Mouse (Mus musculus) forebrain, postnatal 0 days (tissue): ENCODE measurements around the gene Usp34. TPM values are rescaled to one million over a fixed set of nuclear protein-coding genes. Genes with fewer than 3 reads are reported as not detected.
A peak's percentile ranks its signal among the peaks of the same experiment; 100 is the strongest.

ENCODE experiments used
- ATAC-seq: fragments of 200-750 bp; cut with Nextera tagmentation; 2 replicates; pipeline ENCODE4 v1.8.0; 2017; ENCODE audit warnings: mild to moderate bottlenecking, moderate library complexity
- DNase-seq: peaks from one replicate; pipeline ENCODE4 v3.0.0-alpha.2; 2015
- H3K27ac ChIP-seq: fragments of 300-500 bp; sonication (generic); 2 replicates; pipeline ENCODE4 v1.5.1; 2014; ENCODE audit warnings: low read depth, mild to moderate bottlenecking, antibody characterized with exemption, low read length, moderate library complexity, mixed read lengths
- H3K27me3 ChIP-seq: fragments of 300-500 bp; sonication (generic); 2 replicates; pipeline ENCODE4 v1.6.1; 2014; ENCODE audit warnings: mild to moderate bottlenecking, low read length, mixed read lengths; ENCODE audit not compliant: insufficient read depth
- H3K36me3 ChIP-seq: fragments of 300-500 bp; sonication (generic); 2 replicates; pipeline ENCODE4 v1.6.1; 2014; ENCODE audit warnings: mild to moderate bottlenecking, moderate library complexity; ENCODE audit not compliant: insufficient read depth
- H3K4me1 ChIP-seq: fragments of 300-500 bp; sonication (generic); 2 replicates; pipeline ENCODE4 v1.6.1; 2014; ENCODE audit warnings: antibody characterized with exemption; ENCODE audit not compliant: insufficient read depth
- H3K4me2 ChIP-seq: fragments of 300-500 bp; sonication (generic); 2 replicates; pipeline ENCODE4 v1.6.1; 2014; ENCODE audit warnings: low read depth, mild to moderate bottlenecking, moderate library complexity
- H3K4me3 ChIP-seq: fragments of 300-500 bp; sonication (generic); 2 replicates; pipeline ENCODE4 v1.5.1; 2014; ENCODE audit warnings: low read depth, low read length, mixed read lengths
- H3K9ac ChIP-seq: fragments of 300-500 bp; sonication (generic); 2 replicates; pipeline ENCODE4 v1.6.1; 2014; ENCODE audit warnings: mild to moderate bottlenecking
- H3K9me3 ChIP-seq: fragments of 300-500 bp; sonication (generic); 2 replicates; pipeline ENCODE4 v1.6.1; 2016; ENCODE audit warnings: low read length
- CTCF ChIP-seq: sonication (generic); IDR thresholded peaks from 2 replicates; pipeline ENCODE4 v1.5.1; 2016; ENCODE audit warnings: antibody characterized with exemption, control low read depth, low read depth
- WGBS: fragments of 180-500 bp; shearing (Covaris S2); extraction: QIAGEN DNeasy Blood & Tissue Kit; methylation state at CpG from one replicate; pipeline ENCODE4 v1.1.7; 2014; 5-methylcytosine and 5-hydroxymethylcytosine counted together
- polyA plus RNA-seq: library from polyadenylated mRNA; unstranded; fragments of >200 nt; fragmentation: Nextera tagmentation; extraction: Ambion mirVana; gene quantifications from 2 replicates; pipeline ENCODE4 v1.2.1, GENCODE M21; 2015
- total RNA-seq: library from RNA; depleted of rRNA; stranded (reverse); fragments of >200 nt; gene quantifications from 2 replicates; pipeline ENCODE4 v1.2.3, GENCODE M21; 2014; rRNA removed

Usp34 gene
- total RNA-seq (94.0 and 126 TPM in 2 replicates), polyA plus RNA-seq (18.5 and 24.5 TPM in 2 replicates)

- 0 out of 2 replicates have a peak, but pooled peaks cover 5% of the 10 kb centered on the region for H3K4me1 ChIP-seq
- H3K27ac ChIP-seq, result peak within 1 kb of the TSS; percentile 99
- no peaks in the 10 kb centered on the region for H3K9me3 ChIP-seq
- H3K36me3 ChIP-seq, result no peaks in the 10 kb centered on the region
- DNase-seq (peak; percentile 32), ATAC-seq (no peak; the same call in 1 of the 2 replicates)
- 2% methylated on average over 45 of the region's 80 CpGs for WGBS
- H3K27me3 ChIP-seq, result no peaks in the 10 kb centered on the region
- TF ChIP-seq CTCF, result no peak
- H3K4me3 ChIP-seq, result peak within 1 kb of the TSS; percentile 95
- peak within 1 kb of the TSS; percentile 95 for H3K9ac ChIP-seq
- peak within 1 kb of the TSS; percentile 67 for H3K4me2 ChIP-seq
Observed at GRCm38 (mm10) chr11:23306764-23307565, at the start of gene Usp34. Gene Usp34, plus strand, starts transcription at chr11:23306895.

DNA sequence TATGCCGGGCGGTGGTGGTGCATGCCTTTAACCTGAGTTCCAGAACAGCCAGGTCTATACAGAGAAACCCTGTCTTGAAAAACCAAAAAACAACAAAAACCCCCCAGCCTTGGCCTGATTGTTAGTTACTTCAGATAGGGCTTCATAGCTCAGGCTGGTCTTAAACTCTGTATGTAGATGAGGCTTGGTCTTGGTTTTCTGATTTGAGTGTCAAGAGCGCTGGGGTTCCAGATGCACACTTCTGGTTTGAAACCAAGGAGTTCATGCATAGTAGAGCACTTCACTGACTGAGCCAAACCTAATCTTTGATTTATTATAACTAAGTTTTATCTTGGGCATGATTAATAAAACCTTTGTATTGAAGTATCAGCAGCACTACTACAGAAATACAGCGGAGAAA is 47.6 kb upstream of the Usp34 start:
- Histone ChIP-seq H3K9me3 (no peaks in the 10 kb centered on the region), H3K4me3 (no peak overlapping the region), H3K4me1 (no peaks in the 10 kb centered on the region), H3K4me2 (0 out of 2 replicates have a peak overlapping the region, but pooled peaks have one; percentile 11), H3K27ac (no peak overlapping the region), H3K36me3 (peaks cover 11% of the 10 kb centered on the region; the same call in 1 of the 2 replicates), H3K27me3 (no peaks in the 10 kb centered on the region), H3K9ac (no peak overlapping the region)
- WGBS, result 93% methylated on average over 4 of the region's 4 CpGs
- no peak for TF ChIP-seq CTCF
- DNase-seq (no peak), ATAC-seq (no peak)

GRCm38 (mm10) chr11:23259481-23259880 is 47.2 kb upstream of the Usp34 start:
- no peak overlapping the region for H3K4me2 ChIP-seq
- H3K27me3 ChIP-seq, result no peaks in the 10 kb centered on the region
- no peaks in the 10 kb centered on the region for H3K4me1 ChIP-seq
- no peak for TF ChIP-seq CTCF
- WGBS, result 64% methylated on average over 1 of the region's 1 CpGs
- ATAC-seq (no peak), DNase-seq (no peak)
- H3K9ac ChIP-seq, result no peak overlapping the region
- peaks cover 11% of the 10 kb centered on the region; the same call in 1 of the 2 replicates for H3K36me3 ChIP-seq
- no peaks in the 10 kb centered on the region for H3K9me3 ChIP-seq
- no peak overlapping the region for H3K4me3 ChIP-seq
- no peak overlapping the region for H3K27ac ChIP-seq

DNA sequence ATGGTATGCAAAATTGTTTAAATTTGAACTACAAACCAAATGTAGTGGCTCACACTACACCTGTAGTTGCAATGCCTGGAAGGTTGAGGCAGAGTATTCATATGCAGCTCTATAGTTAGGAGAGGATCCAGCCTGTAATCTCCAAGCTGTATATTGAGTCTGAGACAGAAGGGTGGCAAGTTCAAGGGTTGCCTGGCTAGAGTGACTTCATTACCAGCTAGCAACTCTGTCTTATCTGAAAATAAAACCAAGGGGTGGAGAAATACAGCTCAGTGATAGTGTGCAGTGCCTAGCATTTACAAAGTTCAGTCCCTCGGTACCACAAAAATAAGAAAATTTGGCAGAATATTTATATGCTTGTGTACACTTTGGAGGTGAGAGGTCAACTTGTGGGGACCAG is 46.5 kb upstream of the Usp34 start:
- Histone ChIP-seq H3K36me3 (peaks cover 15% of the 10 kb centered on the region; the same call in 1 of the 2 replicates), H3K4me1 (no peaks in the 10 kb centered on the region), H3K4me2 (no peak overlapping the region), H3K27ac (no peak overlapping the region), H3K4me3 (no peak overlapping the region), H3K9me3 (no peaks in the 10 kb centered on the region), H3K9ac (no peak overlapping the region), H3K27me3 (no peaks in the 10 kb centered on the region)
- DNase-seq (no peak), ATAC-seq (no peak)
- TF ChIP-seq CTCF, result no peak
- 95% methylated on average over 1 of the region's 1 CpGs for WGBS

GRCm38 (mm10) chr11:23261490-23261889 is 45.2 kb upstream of the Usp34 start:
- ATAC-seq (no peak), DNase-seq (no peak)
- peak; percentile 38 for TF ChIP-seq CTCF
- no peaks in the 10 kb centered on the region for H3K4me1 ChIP-seq
- H3K9me3 ChIP-seq, result no peaks in the 10 kb centered on the region
- no peak overlapping the region for H3K4me3 ChIP-seq
- no peak overlapping the region for H3K27ac ChIP-seq
- WGBS, result 75% methylated on average over 3 of the region's 3 CpGs
- H3K9ac ChIP-seq, result no peak overlapping the region
- H3K4me2 ChIP-seq, result no peak overlapping the region
- H3K27me3 ChIP-seq, result no peaks in the 10 kb centered on the region
- peaks cover 23% of the 10 kb centered on the region; the same call in 1 of the 2 replicates for H3K36me3 ChIP-seq

- H3K4me3 ChIP-seq, result no peak overlapping the region
- no peak overlapping the region for H3K9ac ChIP-seq
- H3K36me3 ChIP-seq, result peaks cover 32% of the 10 kb centered on the region; the same call in 1 of the 2 replicates
- no peak for TF ChIP-seq CTCF
- ATAC-seq, result no peak
- no peak overlapping the region for H3K4me2 ChIP-seq
- H3K9me3 ChIP-seq, result no peaks in the 10 kb centered on the region
- H3K27me3 ChIP-seq, result no peaks in the 10 kb centered on the region
- H3K27ac ChIP-seq, result no peak overlapping the region
- H3K4me1 ChIP-seq, result no peaks in the 10 kb centered on the region
- no peak for DNase-seq
Observed at GRCm38 (mm10) chr11:23264949-23265348, 41.7 kb upstream of the Usp34 start.
